Mouse (Mus musculus): ENCODE measurements around the gene Bcl11b.

DNA sequence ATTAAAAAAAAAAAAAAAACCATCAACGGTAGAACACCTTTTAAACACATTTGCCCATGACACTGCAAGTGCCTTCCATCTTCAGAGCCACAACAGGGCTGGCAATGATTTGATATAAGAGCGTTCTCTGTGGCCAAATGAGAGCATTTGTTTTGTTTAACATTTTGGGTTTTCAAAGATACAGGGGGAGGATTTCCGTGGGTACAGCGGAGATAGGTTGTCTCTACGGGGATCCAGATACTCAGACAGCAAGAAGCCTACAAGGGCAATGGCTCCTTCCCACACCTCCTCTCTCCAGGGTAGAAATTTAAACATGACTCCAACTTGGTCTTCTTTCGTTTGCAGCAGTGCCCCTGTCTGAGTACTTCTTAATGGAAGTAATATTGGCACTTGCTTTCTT, 7.2 kb downstream of the Bcl11b start:
- TF ChIP-seq GATA1 (IDR thresholded peaks at IDR 0.05; ENCODE audit: low read length) (no peak), TAL1 (IDR thresholded peaks at IDR 0.05; ENCODE audit: low read length) (no peak)
